Mouse (Mus musculus) erythroblast, embryonic 14.5 days (primary cell): ENCODE measurements around the gene Tmem216.

Source experiments
- GATA1 ChIP-seq: IDR thresholded peaks from 2 replicates; pipeline ENCODE4 v1.6.1; 2012; ENCODE audit warnings: low read length, inconsistent platforms, mixed read lengths
- TAL1 ChIP-seq: IDR thresholded peaks from 3 replicates; pipeline ENCODE4 v1.6.1; 2012; ENCODE audit warnings: low read length, inconsistent platforms, mixed read lengths

GRCm38 (mm10) chr19:10585112-10585511, 29.1 kb upstream of the Tmem216 start:
- no peak for TF ChIP-seq TAL1
- TF ChIP-seq GATA1: no peak
